Mouse (Mus musculus) heart, embryonic 15.5 days (tissue): Measurements from ENCODE around the gene Palm3. TPM values are rescaled to one million over a fixed set of nuclear protein-coding genes. Genes with fewer than 3 reads are reported as not detected.
"Not testable (repeated sequence)": the region's sequence is repeated elsewhere in the genome, so short reads cannot be mapped to it uniquely, and the experiment has no call there.

ENCODE experiments used
- ATAC-seq: fragments of 200-750 bp; cut with Nextera tagmentation; replicated peaks from 2 replicates; pipeline ENCODE4 v1.8.0; 2017; ENCODE audit warnings: low read depth, moderate TSS enrichment; ENCODE audit not compliant: insufficient number of reproducible peaks, insufficient read depth, low FRiP score
- H3K27ac ChIP-seq: fragments of 300-500 bp; sonication (generic); 2 replicates; pipeline ENCODE4 v1.5.1; 2015; ENCODE audit warnings: mild to moderate bottlenecking, inconsistent platforms
- H3K27me3 ChIP-seq: fragments of 300-500 bp; sonication (generic); 2 replicates; pipeline ENCODE4 v1.6.1; 2015; ENCODE audit warnings: inconsistent platforms
- H3K36me3 ChIP-seq: fragments of 300-500 bp; sonication (generic); 2 replicates; pipeline ENCODE4 v1.6.1; 2015; ENCODE audit warnings: mild to moderate bottlenecking, inconsistent platforms
- H3K4me1 ChIP-seq: fragments of 300-500 bp; sonication (generic); replicated peaks from 2 replicates; pipeline ENCODE4 v1.6.1; 2015; ENCODE audit warnings: inconsistent platforms
- H3K4me2 ChIP-seq: fragments of 300-500 bp; sonication (generic); 2 replicates; pipeline ENCODE4 v1.6.1; 2015; ENCODE audit warnings: inconsistent platforms, mild to moderate bottlenecking, moderate library complexity
- H3K4me3 ChIP-seq: fragments of 300-500 bp; sonication (generic); 2 replicates; pipeline ENCODE4 v1.5.1; 2015; ENCODE audit warnings: mild to moderate bottlenecking, inconsistent platforms
- H3K9ac ChIP-seq: fragments of 300-500 bp; sonication (generic); 2 replicates; pipeline ENCODE4 v1.6.1; 2015; ENCODE audit warnings: mild to moderate bottlenecking, inconsistent platforms
- H3K9me3 ChIP-seq: fragments of 300-500 bp; sonication (generic); replicated peaks from 2 replicates; pipeline ENCODE4 v1.6.1; 2016; ENCODE audit warnings: inconsistent platforms
- WGBS: fragments of 180-500 bp; shearing (Covaris S2); methylation state at CpG from one replicate; pipeline ENCODE4 v1.1.7; 2015; ENCODE audit warnings: mixed read lengths; 5-methylcytosine and 5-hydroxymethylcytosine counted together
- polyA plus RNA-seq: library from polyadenylated mRNA; unstranded; fragments of >200 nt; fragmentation: Nextera tagmentation; extraction: Ambion mirVana; gene quantifications from 2 replicates; pipeline ENCODE4 v1.2.1, GENCODE M21; 2015

Gene Palm3
- polyA plus RNA-seq, 1 experiment from 2014 or later = 1.2 TPM

DNA sequence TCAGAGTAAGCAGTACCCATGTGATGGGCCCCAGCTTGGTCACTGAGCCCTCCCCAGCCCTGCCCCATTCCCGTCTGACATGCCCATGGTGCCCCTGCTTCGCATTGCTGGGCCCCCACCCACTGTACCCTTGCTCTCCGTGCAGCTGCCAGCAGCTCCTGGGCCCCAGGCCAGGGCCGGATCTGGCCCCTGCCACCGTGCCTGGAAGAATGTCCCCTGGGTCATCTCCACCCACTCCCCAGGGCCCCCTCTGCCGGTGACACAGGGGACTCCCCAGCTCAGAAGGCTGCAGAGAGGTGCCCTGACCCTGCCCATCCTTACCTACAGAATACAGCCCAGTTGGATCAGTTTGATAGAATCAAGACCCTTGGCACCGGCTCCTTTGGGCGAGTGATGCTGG lies 40.4 kb upstream of the Palm3 start:
- peak overlapping the region; percentile 25; the same call in 1 of the 2 replicates for H3K9ac ChIP-seq
- H3K4me1 ChIP-seq = peaks cover 50% of the 10 kb centered on the region
- H3K36me3 ChIP-seq = peaks cover 44% of the 10 kb centered on the region
- no peaks in the 10 kb centered on the region for H3K9me3 ChIP-seq
- peak; percentile 77 for ATAC-seq
- peak overlapping the region; percentile 19; the same call in 1 of the 2 replicates for H3K4me2 ChIP-seq
- WGBS = 57% methylated on average over 8 of the region's 8 CpGs
- peak overlapping the region; percentile 97 for H3K27ac ChIP-seq
- H3K27me3 ChIP-seq = no peaks in the 10 kb centered on the region
- H3K4me3 ChIP-seq = no peak overlapping the region

- Histone ChIP-seq H3K27me3 (no peaks in the 10 kb centered on the region), H3K9ac (no peak overlapping the region), H3K4me1 (peaks cover 44% of the 10 kb centered on the region), H3K36me3 (peaks cover 51% of the 10 kb centered on the region), H3K4me2 (no peak overlapping the region), H3K9me3 (no peaks in the 10 kb centered on the region), H3K27ac (peak overlapping the region; percentile 97), H3K4me3 (no peak overlapping the region)
- WGBS = 89% methylated on average over 7 of the region's 7 CpGs
- no peak for ATAC-seq
These were observed 39.7 kb upstream of the Palm3 start for GRCm38 (mm10) chr8:83981533-83981932.

GRCm38 (mm10) chr8:83982449-83982848 lies 38.8 kb upstream of the Palm3 start:
- H3K4me2 ChIP-seq = no peak overlapping the region
- no peaks in the 10 kb centered on the region for H3K9me3 ChIP-seq
- WGBS = 72% methylated on average over 4 of the region's 4 CpGs
- ATAC-seq = no peak
- no peak overlapping the region for H3K4me3 ChIP-seq
- H3K9ac ChIP-seq = no peak overlapping the region
- no peaks in the 10 kb centered on the region for H3K27me3 ChIP-seq
- peaks cover 35% of the 10 kb centered on the region for H3K4me1 ChIP-seq
- peaks cover 60% of the 10 kb centered on the region for H3K36me3 ChIP-seq
- no peak overlapping the region for H3K27ac ChIP-seq

DNA sequence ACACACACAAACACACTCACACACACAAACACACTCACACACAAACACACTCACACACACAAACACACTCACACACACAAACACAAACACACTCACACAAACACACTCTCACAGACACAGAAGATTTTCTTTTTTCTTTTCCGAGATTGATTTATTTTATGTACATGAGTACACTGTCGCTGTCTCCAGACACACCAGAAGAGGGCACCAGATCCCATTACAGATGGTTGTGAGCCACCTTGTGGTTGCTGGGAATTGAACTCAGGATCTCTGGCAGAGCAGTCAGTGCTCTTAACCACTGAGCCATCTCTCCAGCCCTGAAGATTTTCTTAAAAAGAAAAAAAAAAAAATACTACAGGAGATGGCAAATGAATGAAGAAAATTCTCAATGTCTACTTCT lies 38.0 kb upstream of the Palm3 start:
- H3K36me3 ChIP-seq = peaks cover 68% of the 10 kb centered on the region
- not testable (repeated sequence) for H3K27me3 ChIP-seq, ATAC-seq, H3K9me3 ChIP-seq, H3K4me2 ChIP-seq, H3K27ac ChIP-seq, H3K4me3 ChIP-seq, H3K9ac ChIP-seq
- WGBS = 96% methylated on average over 2 of the region's 2 CpGs
- H3K4me1 ChIP-seq = peaks cover 27% of the 10 kb centered on the region

GRCm38 (mm10) chr8:83989243-83989642 lies 32.0 kb upstream of the Palm3 start:
- no peak for ATAC-seq
- Histone ChIP-seq H3K27ac (no peak overlapping the region), H3K4me2 (no peak overlapping the region), H3K4me1 (no peaks in the 10 kb centered on the region), H3K27me3 (no peaks in the 10 kb centered on the region), H3K4me3 (no peak overlapping the region), H3K9me3 (no peaks in the 10 kb centered on the region), H3K36me3 (peaks cover 85% of the 10 kb centered on the region), H3K9ac (no peak overlapping the region)
- WGBS = 80% methylated on average over 7 of the region's 7 CpGs

DNA sequence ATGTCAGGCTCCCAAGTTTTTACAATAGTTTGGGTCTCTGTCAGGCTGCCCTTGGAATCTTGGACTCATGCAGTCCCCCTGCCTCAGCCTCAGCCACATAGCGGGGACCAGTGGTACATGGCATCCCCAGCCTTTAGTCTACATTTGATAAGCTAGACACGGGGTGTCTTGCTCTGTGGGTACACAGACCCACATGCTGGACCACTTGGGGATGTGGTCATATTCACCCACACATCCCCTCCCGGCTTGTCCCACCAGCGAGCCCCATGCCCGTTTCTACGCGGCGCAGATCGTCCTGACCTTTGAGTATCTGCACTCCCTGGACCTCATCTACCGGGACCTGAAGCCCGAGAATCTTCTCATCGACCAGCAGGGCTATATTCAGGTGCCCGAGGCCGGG lies 31.1 kb upstream of the Palm3 start:
- Histone ChIP-seq H3K4me2 (no peak overlapping the region), H3K4me3 (no peak overlapping the region), H3K9me3 (no peaks in the 10 kb centered on the region), H3K27ac (no peak overlapping the region), H3K9ac (no peak overlapping the region), H3K36me3 (peaks cover 85% of the 10 kb centered on the region), H3K27me3 (no peaks in the 10 kb centered on the region), H3K4me1 (no peaks in the 10 kb centered on the region)
- WGBS = 90% methylated on average over 14 of the region's 14 CpGs
- ATAC-seq = no peak

- H3K4me2 ChIP-seq = no peak overlapping the region
- ATAC-seq = no peak
- no peak overlapping the region for H3K9ac ChIP-seq
- 77% methylated on average over 2 of the region's 2 CpGs for WGBS
- H3K27ac ChIP-seq = no peak overlapping the region
- H3K9me3 ChIP-seq = no peaks in the 10 kb centered on the region
- H3K4me3 ChIP-seq = no peak overlapping the region
- peaks cover 9% of the 10 kb centered on the region for H3K4me1 ChIP-seq
- no peaks in the 10 kb centered on the region for H3K27me3 ChIP-seq
- peaks cover 65% of the 10 kb centered on the region for H3K36me3 ChIP-seq
These were observed 28.8 kb upstream of the Palm3 start for GRCm38 (mm10) chr8:83992488-83992887.

DNA sequence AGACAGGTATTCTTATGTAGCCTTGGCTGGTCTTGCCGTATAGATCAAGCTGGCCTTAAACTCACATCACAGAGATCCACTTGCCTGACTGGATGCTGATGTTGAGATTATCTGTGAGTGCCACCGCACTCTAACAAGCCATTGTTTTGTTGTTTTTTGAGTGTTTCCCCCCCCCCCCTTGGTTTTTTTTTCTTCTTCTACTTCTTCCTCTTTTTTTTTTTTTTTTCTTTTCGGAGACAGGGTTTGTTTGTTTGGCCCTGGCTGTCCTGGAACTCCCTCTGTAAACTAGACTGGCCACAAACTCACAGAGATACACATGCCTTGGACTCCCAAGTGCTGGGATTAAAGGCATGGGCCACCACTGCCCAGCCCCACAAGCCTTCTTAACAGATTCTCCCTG lies 27.2 kb upstream of the Palm3 start:
- H3K4me2 ChIP-seq = no peak overlapping the region
- H3K9ac ChIP-seq = no peak overlapping the region
- no peaks in the 10 kb centered on the region for H3K27me3 ChIP-seq
- 87% methylated on average over 3 of the region's 3 CpGs for WGBS
- H3K4me1 ChIP-seq = peaks cover 16% of the 10 kb centered on the region
- H3K27ac ChIP-seq = no peak overlapping the region
- H3K36me3 ChIP-seq = peaks cover 50% of the 10 kb centered on the region
- H3K4me3 ChIP-seq = no peak overlapping the region
- H3K9me3 ChIP-seq = no peaks in the 10 kb centered on the region
- no peak for ATAC-seq

GRCm38 (mm10) chr8:83995973-83996372 lies 25.3 kb upstream of the Palm3 start:
- no peak for ATAC-seq
- peaks cover 33% of the 10 kb centered on the region for H3K36me3 ChIP-seq
- 25% methylated on average over 12 of the region's 12 CpGs for WGBS
- no peaks in the 10 kb centered on the region for H3K9me3 ChIP-seq
- peaks cover 25% of the 10 kb centered on the region for H3K4me1 ChIP-seq
- peak overlapping the region; percentile 89 for H3K9ac ChIP-seq
- peak overlapping the region; percentile 88 for H3K4me2 ChIP-seq
- peak overlapping the region; percentile 84 for H3K4me3 ChIP-seq
- H3K27ac ChIP-seq = peak overlapping the region; percentile 93
- no peaks in the 10 kb centered on the region for H3K27me3 ChIP-seq

GRCm38 (mm10) chr8:83996567-83997505 lies 24.4 kb upstream of the Palm3 start:
- Histone ChIP-seq H3K36me3 (peaks cover 24% of the 10 kb centered on the region), H3K9me3 (no peaks in the 10 kb centered on the region), H3K27me3 (no peaks in the 10 kb centered on the region), H3K4me3 (peak overlapping the region; percentile 84), H3K27ac (peak overlapping the region; percentile 93), H3K4me2 (peak overlapping the region; percentile 88), H3K9ac (peak overlapping the region; percentile 89), H3K4me1 (peaks cover 33% of the 10 kb centered on the region)
- WGBS = under 1% methylated on average over 57 of the region's 103 CpGs
- ATAC-seq = peak; percentile 85

DNA sequence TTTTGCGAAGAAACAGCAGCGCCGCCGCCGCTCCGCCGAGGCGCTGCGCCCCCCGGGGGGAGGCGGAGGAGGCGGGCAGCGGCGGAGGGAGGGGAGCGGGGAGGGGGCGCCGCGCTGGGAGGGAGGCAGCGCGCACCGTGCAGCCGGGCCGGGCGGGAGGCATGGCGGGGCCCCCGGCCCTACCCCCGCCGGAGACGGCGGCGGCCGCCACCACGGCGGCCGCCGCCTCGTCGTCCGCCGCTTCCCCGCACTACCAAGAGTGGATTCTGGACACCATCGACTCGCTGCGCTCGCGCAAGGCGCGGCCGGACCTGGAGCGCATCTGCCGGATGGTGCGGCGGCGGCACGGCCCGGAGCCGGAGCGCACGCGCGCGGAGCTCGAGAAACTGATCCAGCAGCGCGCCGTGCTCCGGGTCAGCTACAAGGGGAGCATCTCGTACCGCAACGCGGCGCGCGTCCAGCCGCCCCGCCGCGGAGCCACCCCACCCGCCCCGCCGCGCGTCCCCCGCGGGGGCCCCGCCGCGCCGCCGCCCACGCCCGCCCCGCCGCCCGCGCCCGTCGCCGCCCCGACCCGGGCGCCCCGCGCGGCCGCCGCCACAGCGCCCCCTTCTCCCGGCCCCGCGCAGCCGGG lies 23.6 kb upstream of the Palm3 start, which contains the start of gene Samd1:
TSS of gene Samd1 (plus strand) at position 162 of the 631 bp plus-strand sequence.
- peak within 1 kb of the TSS; percentile 93 for H3K27ac ChIP-seq
- no peaks in the 10 kb centered on the region for H3K9me3 ChIP-seq
- peak within 1 kb of the TSS; percentile 85 for H3K4me3 ChIP-seq
- no peaks in the 10 kb centered on the region for H3K27me3 ChIP-seq
- WGBS = 1% methylated on average over 32 of the region's 112 CpGs
- peaks cover 17% of the 10 kb centered on the region for H3K36me3 ChIP-seq
- H3K9ac ChIP-seq = peak within 1 kb of the TSS; percentile 89
- peak within 1 kb of the TSS; percentile 88 for H3K4me2 ChIP-seq
- ATAC-seq = 0 out of 2 replicates have a peak, but pooled peaks have one; percentile 15
- peaks cover 34% of the 10 kb centered on the region for H3K4me1 ChIP-seq
